Mouse (Mus musculus) liver, embryonic 13.5 days (tissue): ENCODE results near the gene Myrip. TPM values are rescaled to one million over a fixed set of nuclear protein-coding genes. Genes with fewer than 3 reads are reported as not detected.

Experiments
- ATAC-seq: fragments of 200-750 bp; cut with Nextera tagmentation; 2 replicates; pipeline ENCODE4 v1.8.0; 2017; ENCODE audit warnings: low read depth, mild to moderate bottlenecking, moderate number of reproducible peaks, moderate library complexity
- DNase-seq: peaks from one replicate; pipeline ENCODE4 v3.0.0; 2022
- H3K27ac ChIP-seq: fragments of 300-500 bp; sonication (generic); 2 replicates; pipeline ENCODE4 v1.5.1; 2015; ENCODE audit warnings: moderate library complexity, mild to moderate bottlenecking, inconsistent platforms
- H3K27me3 ChIP-seq: fragments of 300-500 bp; sonication (generic); 2 replicates; pipeline ENCODE4 v1.6.1; 2015; ENCODE audit warnings: mild to moderate bottlenecking, inconsistent platforms
- H3K36me3 ChIP-seq: fragments of 300-500 bp; sonication (generic); 2 replicates; pipeline ENCODE4 v1.6.1; 2015; ENCODE audit warnings: mild to moderate bottlenecking, inconsistent platforms
- H3K4me1 ChIP-seq: fragments of 300-500 bp; sonication (generic); replicated peaks from 2 replicates; pipeline ENCODE4 v1.6.1; 2015; ENCODE audit warnings: inconsistent platforms
- H3K4me2 ChIP-seq: fragments of 300-500 bp; sonication (generic); 2 replicates; pipeline ENCODE4 v1.6.1; 2015; ENCODE audit warnings: inconsistent platforms, mild to moderate bottlenecking, moderate library complexity
- H3K4me3 ChIP-seq: fragments of 300-500 bp; sonication (generic); replicated peaks from 2 replicates; pipeline ENCODE4 v1.5.1; 2015; ENCODE audit warnings: mild to moderate bottlenecking, inconsistent platforms
- H3K9ac ChIP-seq: fragments of 300-500 bp; sonication (generic); 2 replicates; pipeline ENCODE4 v1.6.1; 2015; ENCODE audit warnings: mild to moderate bottlenecking, inconsistent platforms
- H3K9me3 ChIP-seq: fragments of 300-500 bp; sonication (generic); replicated peaks from 2 replicates; pipeline ENCODE4 v1.6.1; 2016; ENCODE audit warnings: inconsistent platforms
- WGBS: fragments of 180-500 bp; shearing (Covaris S2); methylation state at CpG from one replicate; pipeline ENCODE4 v1.1.7; 2015; ENCODE audit not compliant: insufficient replicate concordance; 5-methylcytosine and 5-hydroxymethylcytosine counted together
- polyA plus RNA-seq: library from polyadenylated mRNA; unstranded; fragments of >200 nt; fragmentation: Nextera tagmentation; extraction: Ambion mirVana; gene quantifications from 2 replicates; pipeline ENCODE4 v1.2.1, GENCODE M21; 2015

The Myrip gene
- polyA plus RNA-seq, 1 experiment from 2014 or later: 0.03 TPM

DNA sequence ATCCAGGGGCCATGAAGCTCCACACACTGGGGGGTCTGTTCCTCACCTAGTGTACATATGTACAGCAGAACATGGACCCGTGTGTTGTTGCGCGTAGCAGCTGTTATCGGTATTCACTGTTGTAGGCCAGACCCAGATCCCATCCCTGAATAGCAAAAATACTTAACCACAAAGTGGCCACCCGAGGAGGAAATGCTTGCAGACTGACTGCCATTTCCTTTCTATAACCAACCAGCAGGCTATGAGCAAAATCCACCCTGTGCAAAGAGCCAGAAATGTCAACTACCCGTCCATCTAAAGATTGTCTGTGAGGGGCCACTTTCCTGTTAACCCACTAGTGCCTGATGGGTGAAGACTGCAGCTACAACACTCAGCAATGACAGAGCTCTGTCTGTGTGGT, 126.9 kb downstream of the Myrip start:
- Histone ChIP-seq H3K9ac (no peak overlapping the region), H3K27me3 (no peaks in the 10 kb centered on the region), H3K9me3 (no peaks in the 10 kb centered on the region), H3K4me2 (no peak overlapping the region), H3K4me3 (no peak overlapping the region), H3K36me3 (no peaks in the 10 kb centered on the region), H3K27ac (no peak overlapping the region), H3K4me1 (0 out of 2 replicates have a peak, but pooled peaks cover 4% of the 10 kb centered on the region)
- WGBS: 11% methylated on average over 6 of the region's 6 CpGs
- ATAC-seq (no peak), DNase-seq (no peak)

DNA sequence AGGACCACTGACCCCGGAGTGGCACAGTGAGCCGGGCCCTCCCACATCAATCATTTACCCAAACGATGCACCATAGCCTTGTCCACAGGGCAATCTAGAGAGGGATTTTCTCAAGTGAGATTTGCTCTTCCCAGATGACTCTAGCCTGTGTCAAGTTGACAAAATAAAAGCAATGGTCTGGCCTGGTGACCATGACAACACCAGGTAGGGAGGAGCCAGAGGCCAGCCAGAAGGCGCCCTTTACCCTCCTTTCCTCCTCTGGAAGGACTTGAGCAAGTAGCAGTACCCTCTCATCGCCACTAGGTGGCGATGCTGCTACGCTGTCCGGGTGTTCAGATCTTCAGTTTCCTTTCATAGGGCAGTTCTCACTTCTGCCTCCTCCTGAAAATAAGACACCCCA, 132.4 kb downstream of the Myrip start:
- WGBS: 29% methylated on average over 8 of the region's 8 CpGs
- Histone ChIP-seq H3K4me3 (no peak overlapping the region), H3K27me3 (no peaks in the 10 kb centered on the region), H3K9ac (no peak overlapping the region), H3K9me3 (no peaks in the 10 kb centered on the region), H3K36me3 (no peaks in the 10 kb centered on the region), H3K4me2 (no peak overlapping the region), H3K27ac (no peak overlapping the region), H3K4me1 (no peaks in the 10 kb centered on the region)
- ATAC-seq (peak; percentile 41), DNase-seq (peak; percentile 39)

DNA sequence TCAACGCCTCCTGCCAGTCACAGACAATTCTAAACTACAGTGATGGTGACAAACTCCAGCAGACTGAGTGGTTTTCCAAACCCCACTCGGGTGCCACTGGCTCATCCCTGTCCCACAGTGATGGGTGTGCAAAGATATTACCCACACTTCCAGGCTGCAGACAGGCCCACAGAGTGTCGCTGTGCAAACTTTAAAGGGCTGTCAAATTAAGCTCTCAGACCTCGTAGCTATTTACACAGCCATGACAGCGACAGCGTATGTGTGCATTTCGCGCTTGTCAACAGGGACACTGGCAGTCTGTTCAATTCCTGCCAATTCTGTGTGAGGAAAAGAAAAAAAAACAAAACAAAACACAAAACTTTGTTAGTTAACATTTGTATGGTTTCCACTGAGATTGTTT, 134.5 kb downstream of the Myrip start:
- no peaks in the 10 kb centered on the region for H3K36me3 ChIP-seq
- H3K9me3 ChIP-seq: no peaks in the 10 kb centered on the region
- no peaks in the 10 kb centered on the region for H3K4me1 ChIP-seq
- no peak overlapping the region for H3K4me2 ChIP-seq
- WGBS: 75% methylated on average over 8 of the region's 8 CpGs
- no peak overlapping the region for H3K4me3 ChIP-seq
- H3K27ac ChIP-seq: no peak overlapping the region
- ATAC-seq: no peak
- DNase-seq: no peak
- H3K27me3 ChIP-seq: no peaks in the 10 kb centered on the region
- no peak overlapping the region for H3K9ac ChIP-seq

DNA sequence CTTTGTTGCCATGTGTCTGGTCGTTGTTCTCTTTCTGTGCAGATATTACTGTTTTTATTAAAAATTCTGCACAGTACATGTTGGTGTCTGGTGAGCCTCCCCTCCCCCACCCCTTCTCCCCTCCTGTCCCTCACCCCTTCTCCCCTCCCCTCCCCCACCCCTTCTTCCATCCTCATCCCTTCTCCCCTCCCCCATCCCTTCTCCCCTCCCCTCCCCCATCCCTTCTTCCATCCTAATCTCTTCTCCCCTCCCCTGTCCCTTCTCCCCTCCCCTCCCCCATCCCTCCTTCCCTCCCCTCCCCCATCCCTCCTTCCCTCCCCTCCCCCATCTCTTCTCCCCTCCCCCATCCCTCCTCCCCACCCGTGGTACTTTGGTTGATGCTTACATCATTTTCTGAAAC, 135.5 kb downstream of the Myrip start:
- Histone ChIP-seq H3K4me1 (no peaks in the 10 kb centered on the region), H3K9ac (no peak overlapping the region), H3K27me3 (no peaks in the 10 kb centered on the region), H3K4me3 (no peak overlapping the region), H3K27ac (no peak overlapping the region), H3K4me2 (no peak overlapping the region), H3K9me3 (no peaks in the 10 kb centered on the region), H3K36me3 (no peaks in the 10 kb centered on the region)
- ATAC-seq (no peak), DNase-seq (no peak)
- 58% methylated on average over 2 of the region's 2 CpGs for WGBS

DNA sequence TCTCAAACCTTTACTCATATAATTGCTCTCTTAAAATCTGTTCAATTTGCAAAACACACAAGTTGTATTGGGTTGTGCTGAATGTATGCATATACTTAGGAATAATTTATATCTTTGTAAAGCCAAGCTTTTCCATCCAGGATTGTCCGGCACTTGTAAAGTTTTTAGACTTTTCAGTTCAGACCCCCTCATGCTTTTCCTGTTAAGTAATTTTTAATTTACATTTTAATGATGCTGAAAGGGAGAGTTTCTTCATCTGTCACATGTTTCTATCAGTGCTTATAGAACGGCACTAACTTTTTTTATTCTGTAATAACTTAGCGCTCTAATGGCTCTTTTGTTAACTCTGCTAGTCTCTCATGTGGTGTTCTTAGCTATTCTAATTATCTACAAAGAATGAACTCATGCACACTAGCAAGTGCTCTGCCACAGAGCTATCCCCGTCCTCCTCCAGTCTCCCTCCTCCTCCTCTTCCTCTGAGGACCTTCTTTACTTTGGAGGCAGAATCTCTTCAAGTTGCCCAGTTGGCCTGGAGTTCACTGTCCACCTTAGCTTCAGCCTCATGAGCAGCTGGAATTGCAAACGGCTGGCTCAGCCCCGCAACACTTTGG, 136.1 kb downstream of the Myrip start:
- WGBS: 65% methylated on average over 6 of the region's 6 CpGs

DNA sequence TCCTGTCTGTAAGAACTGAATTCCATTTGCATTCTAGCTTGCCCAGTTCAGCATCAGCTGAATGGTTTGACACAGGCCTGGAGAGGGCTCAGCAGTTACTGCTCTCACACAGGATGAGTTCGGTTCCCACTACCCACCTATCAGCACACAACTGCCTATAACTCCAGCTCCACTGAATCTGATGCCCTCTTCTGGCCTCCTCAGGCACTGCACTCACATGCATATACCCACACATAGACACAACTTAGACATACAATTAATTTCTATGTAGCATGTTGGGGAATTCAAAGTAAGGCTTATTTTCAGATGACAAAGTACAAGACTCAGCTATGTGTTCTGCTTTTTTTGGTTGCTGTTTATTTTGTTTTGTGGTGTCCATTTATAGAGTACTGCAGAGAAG, 137.0 kb downstream of the Myrip start:
- H3K27me3 ChIP-seq: no peaks in the 10 kb centered on the region
- no peak for ATAC-seq

More for the DNA sequence above, 136.1 kb downstream of the Myrip start:
- ATAC-seq (no peak), DNase-seq (no peak)
- Histone ChIP-seq H3K4me3 (no peak overlapping the region), H3K9me3 (no peaks in the 10 kb centered on the region), H3K36me3 (no peaks in the 10 kb centered on the region), H3K27me3 (no peaks in the 10 kb centered on the region), H3K9ac (no peak overlapping the region), H3K27ac (no peak overlapping the region), H3K4me2 (no peak overlapping the region), H3K4me1 (no peaks in the 10 kb centered on the region)

DNA sequence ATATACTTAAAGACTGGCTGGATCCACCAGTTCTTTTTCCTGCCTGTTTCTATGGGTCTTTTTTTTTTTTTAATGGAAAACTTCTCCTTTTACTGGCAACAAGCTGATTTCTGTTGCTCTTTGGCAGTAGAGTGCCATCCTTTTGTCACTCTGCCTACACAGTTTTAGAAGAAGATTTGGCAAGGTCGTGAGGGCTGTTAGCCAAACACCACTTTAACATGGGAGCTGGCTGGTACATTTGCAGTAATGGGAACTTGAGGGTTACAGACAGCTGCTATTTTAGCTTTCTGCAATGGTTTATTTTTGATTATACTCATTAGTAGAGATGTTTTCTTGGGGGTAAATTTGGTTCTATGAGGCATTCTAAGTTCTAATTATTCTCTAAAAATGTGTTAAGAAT, 137.5 kb downstream of the Myrip start:
- no peak for DNase-seq
- WGBS: 40% methylated on average over 1 of the region's 1 CpGs
- ATAC-seq: no peak

More for the DNA sequence above, 137.0 kb downstream of the Myrip start:
- Histone ChIP-seq H3K4me3 (no peak overlapping the region), H3K4me1 (no peaks in the 10 kb centered on the region), H3K36me3 (no peaks in the 10 kb centered on the region), H3K4me2 (no peak overlapping the region), H3K27ac (no peak overlapping the region), H3K9ac (no peak overlapping the region), H3K9me3 (no peaks in the 10 kb centered on the region)
- no peak for DNase-seq
- WGBS: 79% methylated on average over 1 of the region's 1 CpGs

DNA sequence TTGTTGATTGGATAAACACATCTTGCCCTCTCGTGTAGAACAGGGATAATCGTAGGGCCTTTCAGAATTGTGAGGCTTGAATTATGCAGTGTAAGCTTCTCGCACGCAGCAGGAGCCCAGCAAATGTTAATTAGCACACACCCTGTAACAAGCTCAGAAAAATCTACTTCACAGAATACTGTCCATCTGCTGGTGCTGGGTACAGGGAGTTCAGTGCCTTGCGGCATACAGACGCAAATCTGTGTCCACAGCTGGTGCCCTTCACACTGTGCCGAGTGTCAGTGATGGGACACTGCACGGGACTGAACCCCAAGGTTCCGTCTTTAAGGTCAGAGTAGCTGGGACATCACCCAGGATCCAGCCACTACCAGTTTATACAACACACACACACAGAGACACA, 143.3 kb downstream of the Myrip start:
- no peaks in the 10 kb centered on the region for H3K4me1 ChIP-seq
- no peaks in the 10 kb centered on the region for H3K36me3 ChIP-seq
- no peak overlapping the region for H3K4me2 ChIP-seq
- H3K9ac ChIP-seq: no peak overlapping the region
- DNase-seq (no peak), ATAC-seq (no peak)
- 73% methylated on average over 9 of the region's 9 CpGs for WGBS
- no peaks in the 10 kb centered on the region for H3K27me3 ChIP-seq
- no peak overlapping the region for H3K4me3 ChIP-seq
- no peaks in the 10 kb centered on the region for H3K9me3 ChIP-seq
- no peak overlapping the region for H3K27ac ChIP-seq

More for the DNA sequence above, 137.5 kb downstream of the Myrip start:
- Histone ChIP-seq H3K4me2 (no peak overlapping the region), H3K36me3 (no peaks in the 10 kb centered on the region), H3K27ac (no peak overlapping the region), H3K9ac (no peak overlapping the region), H3K4me3 (no peak overlapping the region), H3K27me3 (no peaks in the 10 kb centered on the region), H3K9me3 (no peaks in the 10 kb centered on the region), H3K4me1 (no peaks in the 10 kb centered on the region)

DNA sequence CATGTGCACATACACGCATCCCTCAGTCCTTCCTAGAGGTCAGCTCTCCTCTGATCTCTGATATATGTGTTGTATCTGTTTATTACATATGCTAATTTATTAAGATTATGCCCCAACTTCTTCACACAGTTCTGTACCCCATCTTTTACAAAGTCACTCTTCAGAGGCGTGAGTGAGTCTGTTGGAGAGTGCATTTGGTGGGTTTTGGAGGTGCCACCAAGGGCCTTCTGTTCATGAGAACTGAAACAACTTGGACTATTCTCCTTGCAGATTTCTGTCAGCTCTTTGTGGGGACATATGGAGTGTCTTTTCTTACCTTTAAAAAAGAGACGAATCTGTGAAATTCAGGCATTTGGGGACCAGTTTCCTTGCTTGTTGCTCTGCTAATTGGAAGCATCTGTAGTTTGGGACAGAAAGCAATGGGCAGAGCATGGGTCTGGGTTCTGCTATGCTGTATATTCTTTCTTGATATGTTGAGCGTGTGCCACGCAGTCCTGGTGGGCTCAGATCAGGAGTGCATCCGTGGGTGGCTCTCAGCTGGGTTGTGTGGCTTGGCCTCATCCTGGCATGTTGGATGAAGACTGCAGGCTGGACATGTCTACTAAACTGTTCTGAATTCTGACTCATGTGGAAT, 148.5 kb downstream of the Myrip start:
- WGBS: 62% methylated on average over 6 of the region's 6 CpGs
- DNase-seq (no peak), ATAC-seq (no peak)
- Histone ChIP-seq H3K9ac (no peak overlapping the region), H3K27me3 (no peaks in the 10 kb centered on the region), H3K4me1 (no peaks in the 10 kb centered on the region), H3K4me2 (no peak overlapping the region), H3K9me3 (no peaks in the 10 kb centered on the region), H3K4me3 (no peak overlapping the region), H3K27ac (no peak overlapping the region), H3K36me3 (no peaks in the 10 kb centered on the region)

DNA sequence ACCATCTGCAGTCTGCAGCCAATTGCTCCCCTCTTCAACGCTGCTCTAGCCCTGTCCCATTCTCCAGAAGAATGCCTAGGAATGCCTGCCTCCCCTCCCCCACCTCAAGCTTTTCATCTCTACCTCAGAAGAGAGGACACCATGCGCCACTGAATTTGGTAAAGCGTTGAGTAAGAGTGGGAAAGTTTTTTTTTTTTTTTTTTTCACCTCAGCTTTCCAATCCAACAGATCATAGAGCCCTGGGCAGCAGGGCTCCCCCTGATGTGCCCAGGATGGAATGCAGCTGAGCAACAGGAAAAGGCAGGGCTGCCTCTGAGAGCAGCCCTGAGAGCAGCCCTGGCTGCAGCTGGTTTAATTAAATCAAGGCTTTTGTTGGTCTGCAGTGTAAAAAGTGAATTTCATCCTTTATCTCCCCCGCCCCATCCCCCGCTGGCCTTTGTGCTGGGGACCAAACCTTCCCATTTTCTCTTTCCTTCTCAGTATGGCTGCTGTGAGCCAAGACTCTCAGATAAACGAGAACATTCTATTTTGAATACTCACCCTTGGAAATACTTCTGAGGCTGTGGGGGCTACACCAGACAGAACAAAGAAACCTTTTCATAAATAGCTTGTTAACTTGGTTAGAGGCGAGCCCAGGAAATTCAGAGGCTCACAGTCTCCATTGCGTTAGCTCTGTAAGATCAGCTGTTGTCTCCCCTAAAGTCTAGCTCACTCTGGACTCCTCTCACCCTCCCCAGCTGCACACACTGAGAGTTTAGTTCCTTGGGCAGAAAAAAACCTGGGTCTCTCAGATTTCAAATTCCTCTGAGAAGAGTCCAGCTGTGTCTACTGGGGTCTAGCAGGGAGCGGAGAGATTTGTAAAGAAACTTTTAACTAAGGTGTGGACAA, 154.7 kb downstream of the Myrip start:
- Histone ChIP-seq H3K27me3 (no peaks in the 10 kb centered on the region), H3K4me1 (no peaks in the 10 kb centered on the region), H3K36me3 (no peaks in the 10 kb centered on the region), H3K9me3 (no peaks in the 10 kb centered on the region), H3K4me2 (no peak overlapping the region), H3K9ac (no peak overlapping the region), H3K27ac (no peak overlapping the region), H3K4me3 (no peak overlapping the region)
- DNase-seq (no peak), ATAC-seq (no peak)
- WGBS: 43% methylated on average over 9 of the region's 9 CpGs

DNA sequence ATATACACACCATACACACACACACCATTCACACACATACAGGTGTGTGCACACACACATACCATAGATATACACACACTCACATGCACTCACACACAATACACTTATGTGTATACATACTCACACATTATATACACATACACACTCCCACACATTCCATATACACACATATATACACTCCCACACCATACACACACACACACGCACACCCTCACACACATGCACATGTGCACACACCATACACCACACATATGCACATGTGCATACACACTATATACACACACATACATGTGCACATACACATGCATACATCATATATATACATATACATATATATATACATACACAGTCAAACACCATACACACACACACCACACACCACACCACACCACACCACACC, 169.1 kb downstream of the Myrip start:
- no peaks in the 10 kb centered on the region for H3K27me3 ChIP-seq
- WGBS: 76% methylated on average over 1 of the region's 1 CpGs
- no peak overlapping the region for H3K4me2 ChIP-seq
- no peaks in the 10 kb centered on the region for H3K36me3 ChIP-seq
- H3K4me3 ChIP-seq: no peak overlapping the region
- no peak overlapping the region for H3K9ac ChIP-seq
- no peaks in the 10 kb centered on the region for H3K4me1 ChIP-seq
- H3K9me3 ChIP-seq: no peaks in the 10 kb centered on the region
- DNase-seq (no peak), ATAC-seq (no peak)
- H3K27ac ChIP-seq: no peak overlapping the region
